Mouse (Mus musculus): ENCODE measurements around the gene Txnrd2. TPM values are rescaled to one million over a fixed set of nuclear protein-coding genes. Genes with fewer than 3 reads are reported as not detected.

Txnrd2 gene
- 38.2 and 40.0 TPM in 2 replicates for polyA plus RNA-seq (2021; fragmentation: Nextera tagmentation)
- long read RNA-seq, experiment 1, transcript Txnrd2-206 (4 exons, 532 nt) = major isoform, 11 of 55 reads
- long read RNA-seq, experiment 1, partial matches to known transcripts = 7 of 55 reads
- long read RNA-seq, experiment 1, other reads (novel, unspliced or antisense) = 37 of 55 reads
- long read RNA-seq, experiment 2, partial matches to known transcripts = 1 of 122 reads
- long read RNA-seq, experiment 2, other reads (novel, unspliced or antisense) = 120 of 122 reads

DNA sequence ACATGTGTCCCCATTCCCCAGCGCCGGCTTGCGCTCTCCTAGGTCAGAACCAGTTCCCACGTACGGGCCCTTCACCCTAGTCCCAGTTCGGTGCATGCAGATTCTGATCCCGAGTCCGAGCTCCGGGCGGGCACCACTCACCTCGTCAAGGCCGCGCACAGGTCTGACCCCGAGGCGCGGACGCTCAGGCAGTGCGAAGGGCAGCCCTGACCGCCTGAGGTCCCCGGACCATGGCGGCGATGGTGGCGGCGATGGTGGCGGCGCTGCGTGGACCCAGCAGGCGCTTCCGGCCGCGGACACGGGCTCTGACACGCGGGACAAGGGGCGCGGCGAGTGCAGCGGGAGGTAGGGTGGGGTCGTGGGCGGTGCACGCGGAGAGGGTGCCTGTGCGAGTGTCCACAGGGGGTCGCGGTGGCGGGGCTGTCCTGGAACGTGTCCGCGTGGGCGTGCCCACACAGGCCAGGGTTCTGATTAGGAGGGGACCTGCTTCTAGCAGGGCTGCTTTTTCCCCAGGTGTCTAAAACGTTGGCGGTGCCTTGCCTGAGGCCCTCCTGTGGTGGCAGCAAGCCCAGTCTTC, at the start of gene Txnrd2:
TSS of gene Txnrd2 (plus strand) at position 170 of the 577 bp plus-strand sequence.

DNA sequence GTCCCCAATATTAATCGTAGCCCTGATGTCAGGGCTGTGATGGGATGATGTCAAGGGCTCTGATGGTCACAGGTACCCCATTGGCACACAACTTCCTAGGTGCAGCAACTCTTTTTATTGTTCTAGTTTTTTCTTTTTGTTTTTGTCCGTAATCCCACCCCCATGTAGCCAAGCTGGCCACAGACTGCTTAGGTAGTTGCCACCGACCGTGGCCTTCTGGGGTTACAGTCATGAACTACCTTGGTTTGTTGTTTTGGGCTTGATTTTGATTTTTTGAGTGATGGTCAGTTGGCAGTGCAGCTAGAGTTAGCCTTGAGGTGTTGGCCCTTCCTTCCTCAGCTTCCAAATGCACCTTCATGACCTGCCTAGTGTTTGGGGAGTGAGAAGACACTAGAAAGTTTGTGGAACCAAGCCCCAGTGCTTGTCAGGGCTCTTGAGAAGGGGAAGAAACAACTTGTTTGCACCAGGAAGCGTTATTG, 657 bp downstream of the Txnrd2 start, which contains the start of gene Comt:
TSS of gene Comt (minus strand) at position 51 of the 479 bp plus-strand sequence.

DNA sequence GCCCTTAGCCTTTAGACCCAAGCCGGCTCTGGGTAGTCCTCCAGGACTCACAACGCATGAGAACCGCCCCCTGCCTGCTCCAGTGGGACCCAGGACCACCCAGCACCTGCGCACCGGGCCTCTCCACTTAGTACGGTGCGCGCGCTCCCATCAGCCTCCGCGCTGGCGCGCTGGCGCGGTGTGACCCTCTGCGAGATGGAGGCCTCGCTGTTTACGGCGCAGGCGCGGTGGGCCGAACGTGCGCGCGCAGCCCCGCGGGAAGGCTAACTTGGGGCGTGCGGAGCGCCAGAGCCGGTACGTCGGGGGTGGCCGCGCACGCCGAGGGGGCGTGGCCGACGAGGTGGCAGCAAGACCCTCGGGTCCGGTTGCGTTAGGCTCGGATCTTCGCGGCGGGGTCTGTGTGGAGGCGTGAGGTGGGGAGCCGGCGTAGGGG, 72.4 kb downstream of the Txnrd2 start, which contains the start of the genes Gnb1l and Rtl10:
TSS of gene Gnb1l (plus strand) at position 156 of the 433 bp plus-strand sequence.
TSS of gene Rtl10 (plus strand) at position 344 of the 433 bp plus-strand sequence.

Other genes starting within 250 kb of the Txnrd2 start
- gene Ccdc188, start 208.5 kb upstream of the Txnrd2 start, polyA plus RNA-seq (2021; fragmentation: Nextera tagmentation) = not detected in 2 replicates
- 15.7 and 16.8 TPM in 2 replicates for gene Zdhhc8, start 191.2 kb upstream of the Txnrd2 start, polyA plus RNA-seq (2021; fragmentation: Nextera tagmentation)
- gene Trmt2a, start 177.7 kb upstream of the Txnrd2 start, polyA plus RNA-seq (2021; fragmentation: Nextera tagmentation) = 32.8 and 34.9 TPM in 2 replicates
- 185 and 187 TPM in 2 replicates for gene Ranbp1, start 177.7 kb upstream of the Txnrd2 start, polyA plus RNA-seq (2021; fragmentation: Nextera tagmentation)
- gene Gm49776, start 168.1 kb upstream of the Txnrd2 start, polyA plus RNA-seq (2021; fragmentation: Nextera tagmentation) = not detected in 2 replicates
- 5.2 and 8.8 TPM in 2 replicates for gene Dgcr8, start 137.1 kb upstream of the Txnrd2 start, polyA plus RNA-seq (2021; fragmentation: Nextera tagmentation)
- 124 and 138 TPM in 2 replicates for gene Tango2, start 78.3 kb upstream of the Txnrd2 start, polyA plus RNA-seq (2021; fragmentation: Nextera tagmentation)
- 7.9 and 8.8 TPM in 2 replicates for gene Arvcf, start 78.2 kb upstream of the Txnrd2 start, polyA plus RNA-seq (2021; fragmentation: Nextera tagmentation)
- 144 and 150 TPM in 2 replicates for gene Comt, start 468 bp downstream of the Txnrd2 start, polyA plus RNA-seq (2021; fragmentation: Nextera tagmentation)
- gene Gnb1l, start 72.3 kb downstream of the Txnrd2 start, polyA plus RNA-seq (2021; fragmentation: Nextera tagmentation) = 9.8 and 10.5 TPM in 2 replicates
- 2.5 and 2.6 TPM in 2 replicates for gene Rtl10, start 72.5 kb downstream of the Txnrd2 start, polyA plus RNA-seq (2021; fragmentation: Nextera tagmentation)
- 0.78 and 1.8 TPM in 2 replicates for gene Tbx1, start 164.3 kb downstream of the Txnrd2 start, polyA plus RNA-seq (2021; fragmentation: Nextera tagmentation)
- 0.34 and 0.36 TPM in 2 replicates for gene Gp1bb, start 196.0 kb downstream of the Txnrd2 start, polyA plus RNA-seq (2021; fragmentation: Nextera tagmentation)
- 29.1 and 41.2 TPM in 2 replicates for gene Gm49601, start 200.0 kb downstream of the Txnrd2 start, polyA plus RNA-seq (2021; fragmentation: Nextera tagmentation)
- gene Sept5, start 203.6 kb downstream of the Txnrd2 start, polyA plus RNA-seq (2021; fragmentation: Nextera tagmentation) = 64.3 and 86.6 TPM in 2 replicates